Mouse (Mus musculus): ENCODE measurements around the gene Asxl1. TPM values are rescaled to one million over a fixed set of nuclear protein-coding genes. Genes with fewer than 3 reads are reported as not detected.

The Asxl1 gene
- total RNA-seq (2012; rRNA removed) (15.2 and 20.6 TPM in 2 replicates), polyA plus RNA-seq (2012; ENCODE audit: insufficient read depth in 1 of 2, insufficient read length in 2 of 2, low read depth in 1 of 2, low replicate concordance in 2 of 2, missing spikeins in 1 of 2) (10 to 100 TPM in 1 of 2 experiments, not detected in 1; 35.5 TPM)

- no peaks in the 10 kb centered on the region for H3K27me3 ChIP-seq (ENCODE audit: control insufficient read depth in 1 of 2, insufficient read depth in 2 of 2, low read length in 2 of 2)
- H3K36me3 ChIP-seq (ENCODE audit: control insufficient read depth in 1 of 2, insufficient read depth in 2 of 2, low read length in 2 of 2), result peaks cover 2 to 49% of the 10 kb centered on the region in 2 experiments; a peak in 3 of 4 replicates
- DNase-seq (ENCODE audit: low read depth, low spot score), result peak; percentile 99
- no peaks in the 10 kb centered on the region for H3K9me3 ChIP-seq (replicated peaks; ENCODE audit: insufficient read depth, low read length)
- H3K27ac ChIP-seq (ENCODE audit: control insufficient read depth, low read depth, low read length), result peak within 1 kb of the TSS; percentile 96
- H3K9ac ChIP-seq (ENCODE audit: control insufficient read depth, low read depth, low read length, poor library complexity, severe bottlenecking), result peak within 1 kb of the TSS; percentile 99
- H3K4me3 ChIP-seq (ENCODE audit: control insufficient read depth in 1 of 2, insufficient read depth in 1 of 2, low read depth in 2 of 2, low read length in 2 of 2), result peak within 1 kb of the TSS; percentile 82 to 85
- peaks cover 36% of the 10 kb centered on the region for H3K79me2 ChIP-seq (ENCODE audit: control insufficient read depth, insufficient read depth, low read length, poor library complexity)
- peaks cover 25 to 35% of the 10 kb centered on the region in 2 experiments for H3K4me1 ChIP-seq (ENCODE audit: control insufficient read depth in 1 of 2, insufficient read depth in 2 of 2, low read length in 2 of 2)
- TF ChIP-seq CHD1 (IDR thresholded peaks at IDR 0.05; ENCODE audit: low read depth, low read length), result peak; percentile 7; the same call in 1 of the 2 replicates
- TF ChIP-seq MAZ (IDR thresholded peaks at IDR 0.05; ENCODE audit: low read depth, low read length), result peak; percentile 90
- no peak; the same call in 1 of the 2 replicates for TF ChIP-seq ZKSCAN1 (IDR thresholded peaks at IDR 0.05; ENCODE audit: low read depth, low read length)
- no peak for TF ChIP-seq BHLHE40 (IDR thresholded peaks at IDR 0.05; ENCODE audit: borderline replicate concordance, low read depth, low read length)
- TF ChIP-seq GATA1 (IDR thresholded peaks at IDR 0.05; ENCODE audit: low read depth, low read length), result no peak
- no peak for TF ChIP-seq ETS1 (IDR thresholded peaks at IDR 0.05; ENCODE audit: low read depth, low read length)
- TF ChIP-seq TCF12 (IDR thresholded peaks at IDR 0.05; ENCODE audit: low read depth, low read length), result peak; percentile 39; the same call in 1 of the 2 replicates
- peak; percentile 58 for TF ChIP-seq NELFE (IDR thresholded peaks at IDR 0.05; ENCODE audit: low read depth, low read length)
- no peak for TF ChIP-seq ZC3H11A (IDR thresholded peaks at IDR 0.05; ENCODE audit: low read depth, low read length)
- peak; percentile 40; the same call in 1 of the 2 replicates for TF ChIP-seq E2F4 (IDR thresholded peaks at IDR 0.05; ENCODE audit: borderline replicate concordance, low read depth, low read length)
- TF ChIP-seq EP300 (IDR thresholded peaks at IDR 0.05; ENCODE audit: low read depth in 1 of 2, low read length in 2 of 2), result 0 out of 4 replicates have a peak, but pooled peaks of 1 of the 2 experiments have one; percentile 2
- TF ChIP-seq ELF1 (IDR thresholded peaks at IDR 0.05; ENCODE audit: low read depth, low read length), result peak; percentile 95
- 0 out of 2 replicates have a peak, but pooled peaks have one; percentile 16 for TF ChIP-seq USF1 (IDR thresholded peaks at IDR 0.05; ENCODE audit: low read depth, low read length)
- TF ChIP-seq TBP (IDR thresholded peaks at IDR 0.05; ENCODE audit: low read depth, low read length), result peak; percentile 78
- TF ChIP-seq MYC (IDR thresholded peaks at IDR 0.05; ENCODE audit: low read depth, low read length), result peak; percentile 92
- TF ChIP-seq ZMIZ1 (IDR thresholded peaks at IDR 0.05; ENCODE audit: low read depth, low read length), result peak; percentile 85
- peak; percentile 97 for TF ChIP-seq HCFC1 (IDR thresholded peaks at IDR 0.05; ENCODE audit: low read depth, low read length)
- peak; percentile 81 for TF ChIP-seq KAT2A (conservative IDR thresholded peaks at IDR 0.05; ENCODE audit: low read depth, low read length)
- peak; percentile 73 for TF ChIP-seq MXI1 (IDR thresholded peaks at IDR 0.05; ENCODE audit: low read depth, low read length)
- TF ChIP-seq POLR2A (IDR thresholded peaks at IDR 0.05; ENCODE audit: control insufficient read depth in 1 of 2, insufficient read depth in 1 of 2, low read depth in 1 of 2, low read length in 2 of 2, poor library complexity in 1 of 2), result peak; percentile 59 to 65; a peak in 2 of 4 replicates
- TF ChIP-seq POLR2AphosphoS5 (IDR thresholded peaks at IDR 0.05; ENCODE audit: borderline replicate concordance, low read depth, low read length), result no peak
- TF ChIP-seq CHD2 (IDR thresholded peaks at IDR 0.05; ENCODE audit: low read length), result peak; percentile 98
- TF ChIP-seq ZNF384 (IDR thresholded peaks at IDR 0.05; ENCODE audit: low read depth, low read length), result peak; percentile 98
- peak; percentile 93 for TF ChIP-seq SIN3A (IDR thresholded peaks at IDR 0.05; ENCODE audit: low read length)
- 0 out of 2 replicates have a peak, but pooled peaks have one; percentile 5 for TF ChIP-seq SMC3 (IDR thresholded peaks at IDR 0.05; ENCODE audit: low read depth, low read length)
- peak; percentile 40; the same call in 1 of the 2 replicates for TF ChIP-seq NRF1 (IDR thresholded peaks at IDR 0.05; ENCODE audit: insufficient read depth, low read depth, low read length, poor library complexity, severe bottlenecking)
- peak; percentile 54 for TF ChIP-seq MAX (IDR thresholded peaks at IDR 0.05; ENCODE audit: low read length)
These were observed at the start of gene Asxl1 for GRCm38 (mm10) chr2:153345454-153346220. TSS of gene Asxl1 (plus strand) at chr2:153345829.

Data from MEL (cell line).